Mouse (Mus musculus) myocyte (in vitro differentiated cells): ENCODE measurements around the gene Irf8. TPM values are rescaled to one million over a fixed set of nuclear protein-coding genes. Genes with fewer than 3 reads are reported as not detected.
A peak's percentile ranks its signal among the peaks of the same experiment; 100 is the strongest.

Experiments used
- H3K27me3 ChIP-seq: one replicate; pipeline ENCODE4 v1.6.1; 2011; ENCODE audit not compliant: control insufficient read depth, insufficient read depth, insufficient read length
- H3K36me3 ChIP-seq: one replicate; pipeline ENCODE4 v1.6.1; 2011; ENCODE audit not compliant: control insufficient read depth, insufficient read depth
- H3K4me2 ChIP-seq: one replicate; pipeline ENCODE4 v1.6.1; 2011; ENCODE audit warnings: low read depth, control low read depth
- H3K4me3 ChIP-seq: one replicate; pipeline ENCODE4 v1.5.1; 2011; ENCODE audit warnings: mild to moderate bottlenecking, control low read depth, moderate library complexity
- H3K79me2 ChIP-seq: one replicate; pipeline ENCODE4 v1.6.1; 2011; ENCODE audit not compliant: control insufficient read depth, insufficient read depth
- H3ac ChIP-seq: one replicate; pipeline ENCODE4 v1.6.1; 2011; ENCODE audit not compliant: control insufficient read depth, insufficient read length
- CEBPB ChIP-seq: IDR thresholded peaks from 2 replicates; pipeline ENCODE4 v1.6.1; 2011; ENCODE audit warnings: mild to moderate bottlenecking, moderate library complexity; ENCODE audit not compliant: poor library complexity, insufficient read depth, severe bottlenecking
- E2F4 ChIP-seq: IDR thresholded peaks from one replicate; pipeline ENCODE4 v1.6.1; 2011; ENCODE audit warnings: mild to moderate bottlenecking, control low read depth, moderate library complexity; ENCODE audit not compliant: insufficient read depth
- MAX ChIP-seq: IDR thresholded peaks from one replicate; pipeline ENCODE4 v1.6.1; 2011; ENCODE audit warnings: low read depth, mild to moderate bottlenecking, control low read depth
- MYOD1 ChIP-seq, 3 experiments: IDR thresholded peaks; one replicate each; pipeline ENCODE4 v1.6.1; 2011; ENCODE audit warnings: control low read depth in 2 of 3, low read depth in 2 of 3, mild to moderate bottlenecking in 2 of 3, moderate library complexity in 1 of 3; ENCODE audit not compliant: insufficient read length in 2 of 3, control insufficient read depth in 1 of 3
- MYOG ChIP-seq, 3 experiments: IDR thresholded peaks; one replicate each; pipeline ENCODE4 v1.6.1; 2011; ENCODE audit warnings: control low read depth in 2 of 3, low read depth in 2 of 3, mild to moderate bottlenecking in 2 of 3; ENCODE audit not compliant: insufficient read length in 2 of 3, control insufficient read depth in 1 of 3, insufficient read depth in 1 of 3
- POLR2A ChIP-seq: IDR thresholded peaks from one replicate; pipeline ENCODE4 v1.6.1; 2011; ENCODE audit warnings: low read depth, mild to moderate bottlenecking, control low read depth, moderate library complexity; ENCODE audit not compliant: insufficient read length
- POLR2AphosphoS2 ChIP-seq: IDR thresholded peaks from one replicate; pipeline ENCODE4 v1.6.1; 2011; ENCODE audit warnings: low read depth, control low read depth; ENCODE audit not compliant: insufficient read length
- REST ChIP-seq: IDR thresholded peaks from one replicate; pipeline ENCODE4 v1.6.1; 2011; ENCODE audit warnings: mild to moderate bottlenecking, control low read depth, moderate library complexity; ENCODE audit not compliant: insufficient read depth, insufficient read length
- SRF ChIP-seq: IDR thresholded peaks from one replicate; pipeline ENCODE4 v1.6.1; 2011; ENCODE audit warnings: low read depth; ENCODE audit not compliant: control insufficient read depth, insufficient read length
- TCF12 ChIP-seq: IDR thresholded peaks from one replicate; pipeline ENCODE4 v1.6.1; 2011; ENCODE audit warnings: mild to moderate bottlenecking, control low read depth; ENCODE audit not compliant: poor library complexity, insufficient read depth, severe bottlenecking
- TCF3 ChIP-seq: IDR thresholded peaks from one replicate; pipeline ENCODE4 v1.6.1; 2011; ENCODE audit warnings: low read depth, control low read depth; ENCODE audit not compliant: insufficient read length
- USF1 ChIP-seq: IDR thresholded peaks from one replicate; pipeline ENCODE4 v1.6.1; 2011; ENCODE audit warnings: low read depth, mild to moderate bottlenecking, control low read depth, moderate library complexity
- polyA plus RNA-seq: library from polyadenylated mRNA; unstranded; fragments of >200 nt; fragmentation: generic; extraction: Trizol; gene quantifications from one replicate; pipeline ENCODE4 v1.2.1, GENCODE M21; 2012; ENCODE audit warnings: missing spikeins

Gene Irf8
- polyA plus RNA-seq, 1 experiment, result not detected

GRCm38 (mm10) chr8:120698426-120698825 is 37.7 kb upstream of the Irf8 start:
- Histone ChIP-seq H3K27me3 (peaks cover 55% of the 10 kb centered on the region), H3K4me3 (no peak overlapping the region), H3K4me2 (no peak overlapping the region), H3ac (no peak overlapping the region), H3K36me3 (no peaks in the 10 kb centered on the region), H3K79me2 (no peaks in the 10 kb centered on the region)
- no peak for TF ChIP-seq REST
- no peak for TF ChIP-seq MYOD1 (IDR thresholded peaks at IDR 0.05; ENCODE audit: control insufficient read depth in 1 of 3, insufficient read length in 2 of 3, low read depth in 2 of 3)
- no peak for TF ChIP-seq TCF12
- no peak for TF ChIP-seq USF1
- TF ChIP-seq MYOG (IDR thresholded peaks at IDR 0.05; ENCODE audit: control insufficient read depth in 1 of 3, insufficient read depth in 1 of 3, insufficient read length in 2 of 3, low read depth in 2 of 3), result no peak
- TF ChIP-seq E2F4, result no peak
- no peak for TF ChIP-seq SRF
- TF ChIP-seq POLR2AphosphoS2, result no peak
- TF ChIP-seq CEBPB, result no peak
- no peak for TF ChIP-seq TCF3
- no peak for TF ChIP-seq POLR2A
- TF ChIP-seq MAX, result no peak

GRCm38 (mm10) chr8:120699079-120699478 is 37.1 kb upstream of the Irf8 start:
- Histone ChIP-seq H3K4me3 (no peak overlapping the region), H3K79me2 (no peaks in the 10 kb centered on the region), H3K36me3 (no peaks in the 10 kb centered on the region), H3K4me2 (no peak overlapping the region), H3ac (no peak overlapping the region), H3K27me3 (peaks cover 59% of the 10 kb centered on the region)
- TF ChIP-seq MYOD1 (IDR thresholded peaks at IDR 0.05; ENCODE audit: control insufficient read depth in 1 of 3, insufficient read length in 2 of 3, low read depth in 2 of 3) (peak in 2 of 3 experiments; percentile 49 to 62), CEBPB (no peak), E2F4 (no peak), POLR2A (no peak), MYOG (IDR thresholded peaks at IDR 0.05; ENCODE audit: control insufficient read depth in 1 of 3, insufficient read depth in 1 of 3, insufficient read length in 2 of 3, low read depth in 2 of 3) (no peak)

GRCm38 (mm10) chr8:120699565-120699964 is 36.6 kb upstream of the Irf8 start:
- Histone ChIP-seq H3ac (no peak overlapping the region), H3K4me2 (no peak overlapping the region), H3K79me2 (no peaks in the 10 kb centered on the region), H3K36me3 (no peaks in the 10 kb centered on the region), H3K4me3 (no peak overlapping the region), H3K27me3 (peaks cover 59% of the 10 kb centered on the region)
- TF ChIP-seq TCF3 (no peak), MAX (no peak), POLR2AphosphoS2 (no peak), USF1 (no peak), E2F4 (no peak), MYOD1 (IDR thresholded peaks at IDR 0.05; ENCODE audit: control insufficient read depth in 1 of 3, insufficient read length in 2 of 3, low read depth in 2 of 3) (no peak), POLR2A (no peak), MYOG (IDR thresholded peaks at IDR 0.05; ENCODE audit: control insufficient read depth in 1 of 3, insufficient read depth in 1 of 3, insufficient read length in 2 of 3, low read depth in 2 of 3) (no peak), CEBPB (no peak), REST (no peak), TCF12 (no peak), SRF (no peak)

- Histone ChIP-seq H3K79me2 (no peaks in the 10 kb centered on the region), H3ac (no peak overlapping the region), H3K4me2 (no peak overlapping the region), H3K36me3 (no peaks in the 10 kb centered on the region), H3K27me3 (peaks cover 59% of the 10 kb centered on the region), H3K4me3 (no peak overlapping the region)
- TF ChIP-seq TCF12, result no peak
- TF ChIP-seq REST, result no peak
- TF ChIP-seq MYOD1 (IDR thresholded peaks at IDR 0.05; ENCODE audit: control insufficient read depth in 1 of 3, insufficient read length in 2 of 3, low read depth in 2 of 3), result no peak
- no peak for TF ChIP-seq E2F4
- TF ChIP-seq POLR2AphosphoS2, result no peak
- no peak for TF ChIP-seq POLR2A
- TF ChIP-seq MAX, result no peak
- TF ChIP-seq MYOG (IDR thresholded peaks at IDR 0.05; ENCODE audit: control insufficient read depth in 1 of 3, insufficient read depth in 1 of 3, insufficient read length in 2 of 3, low read depth in 2 of 3), result no peak
- TF ChIP-seq SRF, result no peak
- TF ChIP-seq USF1, result no peak
- TF ChIP-seq TCF3, result no peak
- no peak for TF ChIP-seq CEBPB
These were observed 36.1 kb upstream of the Irf8 start for GRCm38 (mm10) chr8:120700053-120700452.

GRCm38 (mm10) chr8:120701758-120702465 is 34.2 kb upstream of the Irf8 start:
- Histone ChIP-seq H3ac (no peak overlapping the region), H3K4me3 (no peak overlapping the region), H3K27me3 (peaks cover 64% of the 10 kb centered on the region)

More at GRCm38 (mm10) chr8:120701758-120702465, 34.2 kb upstream of the Irf8 start:
- H3K4me2 ChIP-seq, result no peak overlapping the region
- TF ChIP-seq SRF, result no peak
- TF ChIP-seq MAX, result no peak
- no peak for TF ChIP-seq TCF3
- no peak for TF ChIP-seq E2F4
- TF ChIP-seq USF1, result no peak
- TF ChIP-seq REST, result no peak
- no peak for TF ChIP-seq POLR2A
- TF ChIP-seq MYOD1 (IDR thresholded peaks at IDR 0.05; ENCODE audit: control insufficient read depth in 1 of 3, insufficient read length in 2 of 3, low read depth in 2 of 3), result no peak
- H3K36me3 ChIP-seq, result no peaks in the 10 kb centered on the region
- H3K79me2 ChIP-seq, result no peaks in the 10 kb centered on the region
